Mouse (Mus musculus) neutrophil, adult 5-6 weeks (primary cell): ENCODE data around the gene Chst15. TPM values are rescaled to one million over a fixed set of nuclear protein-coding genes. Genes with fewer than 3 reads are reported as not detected.

Experiments used
- ATAC-seq: fragments of 151-379, 151-347 bp; 2 replicates; pipeline ENCODE4 v1.8.0; 2017; ENCODE audit warnings: mild to moderate bottlenecking, moderate TSS enrichment; ENCODE audit not compliant: insufficient number of reproducible peaks, poor library complexity, low FRiP score, severe bottlenecking; ENCODE audit errors: extremely low read depth
- total RNA-seq: library from RNA; stranded (forward); fragments of 200-1000 nt; gene quantifications from 2 replicates; pipeline ENCODE4 v1.2.3, GENCODE M21; 2017

Chst15 gene
- total RNA-seq, 1 experiment from 2014 or later: 81.4 TPM

DNA sequence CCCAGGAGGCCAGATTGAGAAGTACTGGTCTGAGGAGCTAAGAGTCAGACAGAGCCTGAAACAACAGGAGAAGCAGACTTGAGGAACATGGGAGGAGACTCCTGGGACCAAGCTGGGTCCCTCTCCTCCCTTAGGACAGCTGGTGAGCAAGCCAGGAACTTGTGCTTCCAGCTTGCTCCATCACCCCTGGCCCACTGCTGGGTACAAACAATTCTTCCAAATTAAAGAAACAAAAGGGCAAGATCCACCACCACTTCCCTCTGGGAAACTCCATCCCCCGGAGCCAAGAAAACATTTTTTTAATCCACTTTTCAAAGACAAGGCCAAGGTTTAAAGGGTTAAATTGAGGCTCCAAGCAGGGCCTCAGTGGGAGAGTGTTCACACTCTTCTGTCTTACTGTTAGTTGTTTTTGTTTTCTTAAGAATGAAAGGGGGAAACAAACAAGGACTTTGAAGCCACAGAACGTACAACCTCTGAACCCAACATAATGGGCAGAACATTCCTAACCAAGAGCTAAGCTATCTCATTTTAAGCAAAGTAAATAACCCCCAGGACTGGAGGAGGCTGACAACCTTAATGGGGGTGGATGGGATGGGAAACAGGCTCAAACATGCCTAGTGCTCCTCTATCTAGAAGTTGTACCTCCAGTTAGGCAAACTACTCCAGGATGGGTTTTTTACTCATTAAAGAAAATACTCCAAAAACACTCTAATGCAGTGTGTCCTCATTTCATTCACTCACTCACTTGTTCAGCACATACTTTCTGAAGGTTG is 43.1 kb downstream of the Chst15 start:
- no peak for ATAC-seq

DNA sequence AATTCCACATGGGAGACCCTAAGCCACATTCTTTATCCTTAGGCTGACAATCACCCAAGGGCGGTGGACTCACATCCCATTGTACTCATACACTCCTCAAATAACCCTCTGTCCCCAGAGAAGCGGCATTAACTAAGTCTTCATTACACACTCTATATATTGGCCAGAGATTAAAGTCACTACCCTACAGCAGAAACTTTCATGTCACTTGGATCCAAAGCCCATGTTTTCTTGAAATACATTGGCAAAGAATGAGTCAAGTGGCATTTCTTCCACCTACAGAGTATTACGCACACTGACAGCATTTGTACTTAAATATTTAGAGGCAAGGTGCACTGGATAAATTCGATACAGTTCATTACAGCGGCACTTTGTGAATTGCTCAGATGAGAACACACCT is 44.0 kb downstream of the Chst15 start:
- ATAC-seq: no peak

DNA sequence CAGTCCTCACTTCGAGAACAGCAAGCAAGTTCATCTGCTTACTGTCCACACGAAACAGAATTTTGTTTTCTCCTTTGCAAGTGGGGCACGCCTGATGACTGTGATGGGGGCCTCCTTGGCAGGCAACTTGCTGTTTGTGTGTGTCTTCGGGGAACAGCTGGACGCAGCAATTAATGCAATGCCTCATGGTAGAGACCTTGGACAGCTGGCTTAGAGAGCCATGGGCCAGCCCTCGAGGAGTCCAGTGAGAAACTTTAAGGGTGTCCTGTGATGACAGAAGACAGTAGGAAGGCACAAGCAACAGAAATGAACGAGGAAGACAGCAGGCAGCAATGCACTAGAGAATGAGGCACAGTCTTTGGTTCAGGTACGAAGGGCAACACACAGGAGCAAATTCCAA is 46.7 kb downstream of the Chst15 start:
- no peak for ATAC-seq

DNA sequence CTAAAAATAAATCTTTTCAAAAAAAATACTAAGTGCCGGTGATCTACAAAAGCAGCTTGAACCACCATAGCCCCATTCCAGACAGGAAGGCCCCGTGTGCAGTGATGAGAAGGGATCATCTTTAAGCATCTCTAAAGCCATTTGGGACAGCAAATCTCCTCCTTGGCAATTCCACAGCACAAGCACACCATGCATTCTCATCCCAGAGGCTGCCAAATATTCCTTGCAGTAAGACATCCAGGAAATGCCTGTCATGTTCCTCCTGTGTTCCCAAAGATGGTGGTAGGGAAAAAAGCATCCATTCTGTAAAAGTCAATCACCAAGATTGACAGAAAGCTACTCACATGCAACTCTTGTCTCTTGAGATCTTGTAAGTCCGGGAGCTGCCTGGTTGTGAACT is 47.4 kb downstream of the Chst15 start:
- no peak for ATAC-seq

DNA sequence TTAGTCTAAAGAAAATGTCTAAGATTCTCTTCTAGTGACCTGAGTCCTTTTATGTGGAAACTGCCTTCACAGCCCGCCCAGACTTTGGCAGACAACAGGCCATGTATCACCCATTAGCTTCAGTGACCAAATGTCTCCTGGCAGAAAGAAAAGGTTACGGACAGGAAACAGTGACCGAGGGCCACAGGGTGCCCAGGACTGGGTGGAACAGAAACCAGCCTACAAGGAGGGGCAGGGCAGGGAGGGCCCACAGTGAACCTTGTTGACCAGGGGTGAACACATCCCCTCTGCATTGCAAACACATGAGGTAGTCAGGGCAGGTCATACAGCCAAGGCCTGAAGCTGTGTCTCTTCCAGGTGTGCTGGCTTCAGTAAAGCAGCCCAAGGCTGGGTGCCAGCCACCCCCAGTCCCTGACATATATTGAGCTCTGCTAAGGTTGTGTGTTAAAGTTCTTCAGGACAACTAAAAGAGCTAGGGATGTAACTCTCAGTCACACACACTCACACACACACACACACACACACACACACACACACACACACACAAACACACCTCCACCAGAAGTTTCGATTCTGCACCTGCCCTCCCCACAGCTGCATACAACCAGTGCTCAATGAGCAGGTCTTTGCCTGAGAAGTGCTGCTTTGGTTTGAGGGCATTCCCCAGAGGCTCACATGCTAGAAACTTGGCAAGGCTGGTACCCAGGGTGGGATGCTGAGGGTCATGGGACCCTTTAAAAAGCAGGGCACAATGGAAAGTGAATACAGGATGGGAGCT is 49.1 kb downstream of the Chst15 start:
- ATAC-seq: no peak

DNA sequence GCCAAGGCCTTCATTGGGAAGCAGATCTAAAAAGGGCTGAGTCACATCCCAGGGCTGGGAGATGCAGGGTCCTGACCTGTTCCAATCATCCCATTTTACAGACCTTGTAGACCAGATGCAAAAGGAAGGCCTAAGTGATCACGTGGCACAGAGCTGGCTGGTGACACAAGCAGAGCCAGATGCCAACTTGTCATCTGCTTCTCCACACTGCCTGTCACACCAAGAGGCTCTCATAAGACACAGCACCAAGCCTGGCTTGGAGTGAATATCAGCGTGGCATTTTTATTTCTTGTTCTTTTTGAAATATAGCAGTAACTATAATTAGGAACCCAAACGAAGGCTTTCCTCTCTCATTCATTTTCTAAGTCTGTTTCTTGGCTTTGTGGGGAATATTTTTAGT is 52.3 kb downstream of the Chst15 start:
- no peak for ATAC-seq

DNA sequence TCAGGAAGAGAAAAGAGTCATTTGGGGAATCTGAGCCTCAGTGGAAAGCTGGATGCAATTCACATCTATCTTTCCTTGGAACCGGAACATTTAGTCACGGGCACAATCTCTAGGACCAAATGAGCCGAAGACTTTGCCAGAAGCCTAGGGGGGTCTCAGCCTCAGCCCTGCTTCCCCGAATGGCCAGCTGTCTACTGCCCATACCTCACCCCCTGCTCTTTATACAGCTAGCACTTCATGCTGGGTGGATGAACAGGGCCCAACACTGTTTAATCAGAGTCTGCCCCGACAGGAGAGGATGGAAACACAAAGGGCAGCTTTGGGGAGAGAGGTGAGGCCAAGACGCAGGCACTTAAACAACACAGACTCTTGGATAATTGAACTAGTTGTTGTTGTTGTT is 53.8 kb downstream of the Chst15 start:
- no peak for ATAC-seq

DNA sequence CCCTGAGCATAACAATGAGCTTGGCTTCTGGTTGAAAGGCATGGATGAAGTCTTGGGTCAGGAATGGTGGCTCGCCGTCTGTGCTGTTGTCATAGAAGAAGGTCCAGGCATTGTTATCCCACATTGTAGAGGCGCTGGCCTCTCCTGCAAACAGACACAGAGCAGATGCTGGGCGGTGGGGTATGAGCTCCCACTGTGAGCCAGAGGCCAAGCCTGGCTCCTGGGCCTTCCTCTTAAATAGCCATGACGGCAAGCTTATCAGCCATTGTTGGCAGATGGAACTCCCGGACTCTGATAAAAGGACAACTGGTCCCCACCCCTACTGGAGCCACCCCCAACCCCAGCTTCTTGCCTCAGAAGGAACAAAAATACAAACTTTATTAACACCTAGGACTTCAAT is 54.3 kb downstream of the Chst15 start:
- ATAC-seq: no peak

DNA sequence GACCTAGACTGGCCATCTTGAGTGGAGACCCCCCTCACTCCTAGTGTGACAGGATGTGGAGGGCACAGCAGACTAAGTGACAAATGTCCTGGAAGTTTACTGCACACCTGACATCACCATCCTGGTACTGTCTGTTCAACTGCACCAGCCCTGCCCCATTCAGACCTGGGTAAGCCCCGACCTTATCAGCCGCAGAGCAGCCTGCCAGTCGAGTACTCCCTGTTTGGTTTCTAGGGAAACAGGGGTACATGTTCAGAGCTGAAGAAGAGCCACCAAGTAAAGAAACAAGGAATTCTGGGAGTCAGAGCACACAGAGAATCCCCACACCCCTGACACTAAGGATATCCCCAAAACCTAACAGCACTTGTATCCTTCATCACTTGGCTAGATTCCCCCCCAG is 55.1 kb downstream of the Chst15 start:
- ATAC-seq: no peak

DNA sequence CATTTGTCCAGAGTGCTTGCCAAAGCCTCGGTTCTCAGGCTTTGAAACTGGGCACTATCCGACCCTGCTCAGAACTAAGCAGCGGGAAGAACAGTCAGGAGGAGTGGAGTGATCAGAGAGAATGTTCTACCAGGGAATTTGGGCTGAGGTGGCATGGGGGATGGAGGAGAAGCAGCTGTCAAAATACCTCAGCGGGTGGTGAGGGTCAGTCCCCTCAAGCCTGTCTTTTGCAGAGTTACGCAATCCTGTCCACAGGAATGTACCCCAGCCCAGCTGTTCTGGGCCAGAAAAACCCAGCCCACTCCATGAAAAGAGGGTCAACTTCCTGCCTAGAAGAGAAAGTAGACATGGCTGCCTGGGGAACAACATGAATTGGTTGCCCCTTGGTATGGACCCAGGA is 56.4 kb downstream of the Chst15 start:
- no peak for ATAC-seq

DNA sequence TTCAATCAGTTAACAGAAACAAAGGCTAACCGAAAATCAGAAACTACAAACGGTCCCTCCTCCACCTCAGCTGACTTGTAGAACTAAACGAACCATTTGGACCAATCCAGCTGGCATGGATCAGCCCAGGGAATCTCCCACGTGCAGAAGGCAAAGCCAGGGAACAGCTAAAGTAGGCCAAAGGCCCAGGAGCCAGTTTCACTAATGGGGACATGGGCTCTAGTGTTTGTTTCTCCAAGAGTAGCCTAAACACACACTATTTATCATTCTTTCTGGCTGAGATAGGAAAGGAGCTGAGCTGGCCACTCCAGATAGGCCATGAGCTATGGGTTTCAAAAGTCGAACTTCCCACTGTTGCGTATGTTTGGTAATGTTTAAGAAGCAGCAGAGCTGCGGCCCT is 58.2 kb downstream of the Chst15 start:
- no peak for ATAC-seq

DNA sequence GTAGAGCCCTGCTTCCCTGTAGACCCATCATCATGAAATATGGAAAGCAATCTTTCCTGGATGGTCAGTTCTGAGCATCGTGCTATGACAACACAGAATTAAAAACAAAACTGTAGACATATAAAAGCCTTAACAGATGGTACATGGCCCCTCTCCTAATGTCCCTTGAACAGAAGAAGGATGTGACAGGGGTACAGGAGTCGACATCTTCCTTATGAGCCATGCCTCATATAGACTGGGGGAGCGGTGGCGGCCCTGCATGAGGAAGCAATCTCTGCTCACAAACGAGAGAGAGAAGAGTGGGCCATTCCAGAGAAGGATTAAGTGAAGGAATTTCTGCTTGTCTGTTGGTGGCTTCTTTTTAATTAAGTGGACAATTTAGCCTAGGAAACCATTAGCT is 58.8 kb downstream of the Chst15 start:
- no peak for ATAC-seq

DNA sequence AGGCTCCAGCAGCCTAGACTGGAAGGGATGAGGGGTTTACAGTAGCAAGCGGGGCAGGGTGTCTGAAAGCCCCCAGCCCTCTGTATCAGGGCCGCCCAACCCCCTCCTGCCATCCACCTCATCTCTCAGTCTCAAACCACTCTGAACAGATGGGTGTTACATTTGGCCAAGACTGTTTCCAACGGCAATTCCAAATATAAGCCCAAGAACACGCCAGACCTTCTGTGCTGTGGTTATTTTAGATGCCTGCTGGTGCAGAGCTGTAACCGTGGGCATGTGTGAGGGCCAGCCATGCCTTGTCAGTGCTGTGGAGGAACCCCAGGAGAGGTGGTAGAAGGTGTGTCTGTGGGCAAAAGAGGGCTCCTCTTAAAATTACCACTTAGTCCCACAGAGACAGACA is 63.5 kb downstream of the Chst15 start:
- ATAC-seq: no peak

DNA sequence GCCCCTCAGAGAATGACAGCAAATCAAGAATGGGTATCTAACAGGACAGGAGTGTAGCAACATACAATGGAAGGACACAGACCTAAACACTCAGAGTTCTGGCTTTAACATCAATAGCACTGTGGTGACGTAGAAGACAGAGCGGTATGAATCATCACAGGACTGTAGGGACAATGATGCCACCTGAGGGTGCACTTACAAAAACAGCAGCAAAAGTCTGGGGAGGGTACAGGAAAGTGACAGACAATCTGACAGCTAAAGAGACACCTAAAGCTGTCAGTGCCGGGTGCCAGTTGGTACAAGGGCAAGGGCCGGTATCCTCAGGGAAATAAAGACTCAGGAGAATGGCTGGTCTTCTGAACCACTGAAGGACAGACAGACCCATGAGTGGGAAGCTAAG is 64.0 kb downstream of the Chst15 start:
- no peak for ATAC-seq

DNA sequence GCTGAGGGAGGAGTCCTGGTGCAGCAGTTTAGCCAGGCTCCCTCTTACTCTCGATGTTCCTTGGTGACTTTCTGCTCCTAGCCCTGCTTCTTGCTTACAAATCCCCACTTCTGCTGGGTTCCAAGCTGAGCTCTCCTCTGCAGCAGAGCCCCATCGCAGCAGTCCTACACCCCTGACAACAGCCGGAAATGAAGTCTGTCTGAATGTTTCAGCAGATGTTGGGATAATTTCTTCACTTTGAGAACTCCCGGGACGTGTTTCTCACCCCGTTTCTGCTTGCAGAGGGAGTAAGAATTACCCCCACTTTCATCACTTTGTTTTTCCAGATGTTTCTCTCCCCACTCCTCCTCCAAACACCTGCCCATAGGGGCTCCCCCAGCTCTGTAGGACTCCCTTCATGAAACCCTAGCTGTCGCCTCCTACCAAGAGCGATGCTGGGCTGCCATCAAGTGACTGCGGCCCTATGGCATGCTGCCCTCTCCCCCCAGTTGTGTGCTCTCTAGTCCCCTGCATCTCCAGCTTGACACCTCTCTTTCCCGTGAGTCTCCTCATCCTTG is 67.4 kb downstream of the Chst15 start:
- ATAC-seq: no peak

DNA sequence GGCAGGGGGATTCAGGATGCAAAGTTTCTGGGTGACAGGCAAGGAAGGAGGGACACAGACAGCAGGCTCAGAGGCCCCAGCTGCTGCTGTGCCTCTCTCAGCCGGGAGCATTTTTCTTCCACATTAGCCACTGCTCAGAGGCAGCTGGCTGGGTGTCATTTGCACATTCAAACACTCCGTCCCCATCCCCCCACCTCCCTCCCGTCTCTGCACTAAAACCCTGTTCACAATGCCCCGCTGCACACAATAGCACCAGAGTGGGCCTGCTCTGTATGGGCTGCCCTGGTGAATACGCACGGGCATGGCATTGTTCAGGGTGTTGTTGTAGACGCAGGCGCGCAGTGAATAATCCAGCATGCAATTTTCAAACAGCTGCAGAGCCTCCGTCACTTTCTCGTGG is 69.5 kb downstream of the Chst15 start:
- ATAC-seq: no peak

DNA sequence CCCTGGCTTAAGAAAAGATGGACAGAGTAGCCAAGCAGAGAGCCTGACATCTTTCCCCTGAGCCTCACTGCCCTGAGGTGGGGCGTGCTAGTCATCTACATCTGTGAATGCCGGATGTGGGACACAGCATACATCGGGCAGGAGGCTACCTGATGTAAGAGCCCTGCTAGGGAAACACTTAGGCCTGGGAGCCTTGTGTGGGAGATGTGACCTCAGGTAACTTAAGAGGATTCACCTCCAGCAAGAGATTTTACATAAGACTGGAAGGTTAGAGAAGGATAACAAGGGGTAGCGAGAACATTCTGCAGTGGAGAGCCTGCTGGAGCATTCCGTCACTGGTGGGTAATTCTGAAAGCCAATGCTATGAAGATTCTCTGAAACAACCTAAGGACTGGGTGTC is 69.9 kb downstream of the Chst15 start:
- no peak for ATAC-seq

DNA sequence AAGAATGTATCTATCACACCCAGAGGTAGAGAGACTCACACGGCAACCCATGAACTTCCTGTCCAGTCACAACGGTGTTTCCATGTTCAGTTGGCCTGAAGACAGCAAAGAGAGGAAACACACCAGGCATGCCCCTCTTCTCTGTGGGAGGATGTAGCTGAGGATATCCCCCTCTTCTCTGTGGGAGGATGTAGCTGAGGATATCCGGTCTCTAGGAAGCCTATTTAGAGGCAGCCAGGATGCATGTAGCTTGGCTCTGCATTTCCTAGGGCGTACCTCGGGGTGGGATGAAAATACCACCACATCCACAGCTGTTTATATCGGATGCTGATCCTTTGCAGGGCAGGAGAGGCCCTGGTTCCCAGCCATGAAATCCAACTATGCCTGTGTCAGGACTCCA is 71.3 kb downstream of the Chst15 start:
- ATAC-seq: no peak

DNA sequence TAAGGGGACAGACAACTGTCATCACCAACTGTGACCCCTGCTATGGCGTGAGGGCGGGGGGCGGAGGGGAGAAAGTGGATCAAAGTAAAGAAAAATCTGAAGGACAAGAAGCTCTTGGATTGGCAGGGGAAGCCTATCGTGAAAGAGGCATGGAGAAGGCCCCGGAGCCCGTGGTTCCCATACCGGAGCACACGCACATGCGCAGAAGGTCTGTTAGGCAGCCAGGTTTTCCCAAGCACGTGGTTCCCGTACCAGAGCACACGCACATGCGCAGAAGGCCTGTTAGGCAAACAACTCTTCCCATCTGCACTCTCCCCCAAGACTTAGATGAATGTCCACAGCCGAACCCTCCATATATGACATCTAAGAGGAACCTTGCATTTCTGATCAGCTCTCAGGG is 72.4 kb downstream of the Chst15 start:
- ATAC-seq: no peak

DNA sequence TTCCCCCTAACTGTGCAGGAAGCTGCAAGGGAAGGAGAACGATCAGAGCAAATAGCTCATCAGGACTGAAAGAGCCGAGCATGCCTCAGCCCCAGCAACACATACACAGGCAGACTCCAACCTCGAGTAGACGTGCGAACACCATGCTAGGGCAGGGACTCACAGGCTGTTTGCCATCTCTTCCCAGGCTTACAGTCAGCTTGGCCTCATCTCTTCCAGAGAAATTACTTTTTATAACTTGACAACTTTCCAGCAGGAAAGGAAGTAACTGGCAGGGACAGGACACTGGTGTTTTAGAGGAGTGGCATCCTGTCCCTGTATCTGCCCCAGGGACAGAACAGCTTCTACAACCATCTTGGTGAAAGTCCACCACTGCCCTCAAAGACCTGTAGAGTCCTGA is 73.8 kb downstream of the Chst15 start:
- ATAC-seq: no peak
